Mouse (Mus musculus): ENCODE results near the gene Top2b. TPM values are rescaled to one million over a fixed set of nuclear protein-coding genes. Genes with fewer than 3 reads are reported as not detected.

Top2b gene
- polyA plus RNA-seq, 1 experiment from 2014 or later: 124 TPM

DNA sequence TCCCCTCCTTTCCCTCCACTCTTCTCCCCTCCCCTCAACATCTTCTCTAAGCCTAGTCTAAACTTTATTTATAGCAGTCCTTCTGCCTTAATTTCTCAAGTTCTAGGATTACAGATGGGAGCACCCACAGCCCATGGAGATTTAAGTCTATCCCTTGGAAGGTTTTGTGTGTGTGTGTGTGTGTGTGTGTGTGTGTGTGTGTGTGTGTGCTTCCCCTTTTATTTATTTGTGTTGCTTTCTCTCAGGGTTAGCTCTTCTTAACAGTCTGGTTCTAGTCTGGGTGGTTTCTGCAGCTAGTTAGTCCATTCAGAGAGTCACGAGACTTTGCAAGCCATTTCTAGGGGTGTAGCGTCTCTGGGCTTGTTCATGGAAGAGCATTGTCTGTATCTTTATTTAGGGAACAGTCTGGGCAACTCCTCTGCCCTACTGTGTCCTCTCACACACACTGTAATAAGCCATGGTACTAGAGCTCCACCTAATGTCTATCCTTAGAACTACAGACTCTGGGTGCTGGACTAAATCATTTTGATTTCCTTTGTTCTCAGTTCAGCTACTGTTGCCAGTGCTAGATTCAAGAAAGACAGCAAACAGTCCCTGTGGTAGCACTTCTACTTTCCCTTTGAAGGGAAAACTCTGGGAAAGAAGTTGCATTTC is 15.1 kb downstream of the Top2b start:
- 7% methylated on average over 2 of the region's 2 CpGs for WGBS
- Histone ChIP-seq H3K27ac (peak overlapping the region; percentile 68), H3K27me3 (ENCODE audit: control insufficient read depth, insufficient read depth, low read length) (no peaks in the 10 kb centered on the region), H3K36me3 (replicated peaks; ENCODE audit: control insufficient read depth, insufficient read depth) (peaks cover 12% of the 10 kb centered on the region; the same call in 1 of the 2 replicates), H3K4me1 (replicated peaks; ENCODE audit: control insufficient read depth, insufficient read depth, low read length) (0 out of 2 replicates have a peak, but pooled peaks cover 15% of the 10 kb centered on the region), H3K4me2 (replicated peaks) (no peak overlapping the region), H3K9ac (peak overlapping the region; percentile 33; the same call in 1 of the 2 replicates), H3K4me3 (replicated peaks; ENCODE audit: low read length) (no peak overlapping the region), H3K9me3 (ENCODE audit: control insufficient read depth, low read length) (no peaks in the 10 kb centered on the region)
- ATAC-seq (ENCODE audit: low FRiP score) (peak; percentile 92), DNase-seq (ENCODE audit: low spot score) (peak; percentile 86)

DNA sequence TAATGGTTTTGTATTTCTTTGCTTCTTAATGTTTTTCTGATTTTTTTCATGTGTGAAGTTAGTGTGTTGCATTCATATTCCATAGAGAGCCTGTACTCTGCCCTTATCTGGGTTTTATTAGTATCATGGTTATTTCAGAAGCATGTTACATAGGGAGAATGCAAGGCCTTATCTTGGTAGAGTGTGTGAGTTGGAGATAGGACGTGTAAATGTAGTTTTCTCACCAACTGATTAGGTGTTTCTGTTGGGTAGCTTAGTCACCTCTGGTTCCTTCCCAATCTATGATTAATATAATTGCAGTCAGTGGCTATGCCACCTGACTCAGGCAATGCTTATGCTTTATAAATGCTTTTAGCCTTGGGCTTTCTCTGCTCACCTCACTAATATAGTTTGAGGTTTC is 19.8 kb downstream of the Top2b start:
- Histone ChIP-seq H3K4me2 (replicated peaks) (no peak overlapping the region), H3K4me3 (replicated peaks; ENCODE audit: low read length) (no peak overlapping the region), H3K27me3 (ENCODE audit: control insufficient read depth, insufficient read depth, low read length) (no peaks in the 10 kb centered on the region), H3K9me3 (ENCODE audit: control insufficient read depth, low read length) (no peaks in the 10 kb centered on the region), H3K27ac (no peak overlapping the region), H3K4me1 (replicated peaks; ENCODE audit: control insufficient read depth, insufficient read depth, low read length) (0 out of 2 replicates have a peak, but pooled peaks cover 6% of the 10 kb centered on the region), H3K36me3 (replicated peaks; ENCODE audit: control insufficient read depth, insufficient read depth) (peaks cover 27% of the 10 kb centered on the region), H3K9ac (no peak overlapping the region)
- DNase-seq (ENCODE audit: low spot score): no peak
- ATAC-seq (ENCODE audit: low FRiP score): no peak
- WGBS: 63% methylated on average over 1 of the region's 1 CpGs

DNA sequence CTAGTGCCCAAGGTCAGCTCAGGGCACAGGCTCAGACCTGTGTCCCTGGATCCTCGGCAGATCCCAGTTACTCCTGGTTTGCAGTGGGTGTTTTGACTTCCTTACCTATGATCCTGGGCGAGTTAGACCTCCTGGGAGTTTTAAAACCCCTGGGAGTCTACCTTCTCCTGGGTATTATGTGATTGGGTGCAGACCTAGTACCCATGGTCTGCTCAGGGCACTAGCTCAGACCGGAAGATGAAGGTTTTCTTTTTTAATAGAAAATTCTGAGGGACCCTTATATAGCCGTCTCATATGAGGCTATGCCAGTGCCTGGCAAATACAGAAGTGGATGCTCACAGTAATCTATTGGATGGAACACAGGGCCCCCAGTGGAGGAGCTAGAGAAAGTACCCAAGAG is 40.2 kb downstream of the Top2b start:
- H3K36me3 ChIP-seq (replicated peaks; ENCODE audit: control insufficient read depth, insufficient read depth): peaks cover 61% of the 10 kb centered on the region
- ATAC-seq (ENCODE audit: low FRiP score): no peak

DNA sequence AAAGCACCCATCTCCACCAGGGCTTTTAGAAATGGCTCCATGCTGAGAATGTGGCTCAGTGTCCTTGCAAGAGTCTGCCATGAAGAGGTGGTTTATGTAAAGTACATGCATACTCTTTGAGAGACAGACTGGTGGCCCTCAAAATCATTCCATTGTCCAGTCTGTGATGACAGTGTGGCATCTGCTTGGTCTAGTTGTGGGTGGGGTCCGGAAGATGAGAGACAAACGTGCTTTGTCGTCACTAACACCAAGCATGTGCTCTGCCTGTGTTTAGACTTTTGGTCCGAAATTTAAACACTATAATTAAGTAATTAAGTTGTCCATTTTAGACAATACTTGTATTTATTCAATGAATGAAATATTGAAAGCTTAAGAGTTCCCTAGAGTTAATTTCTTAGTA is 49.2 kb downstream of the Top2b start:
- H3K9ac ChIP-seq: no peak overlapping the region
- no peaks in the 10 kb centered on the region for H3K4me1 ChIP-seq (replicated peaks; ENCODE audit: control insufficient read depth, insufficient read depth, low read length)
- H3K27ac ChIP-seq: no peak overlapping the region
- no peaks in the 10 kb centered on the region for H3K27me3 ChIP-seq (ENCODE audit: control insufficient read depth, insufficient read depth, low read length)
- H3K9me3 ChIP-seq (ENCODE audit: control insufficient read depth, low read length): no peaks in the 10 kb centered on the region
- H3K4me2 ChIP-seq (replicated peaks): no peak overlapping the region
- H3K4me3 ChIP-seq (replicated peaks; ENCODE audit: low read length): no peak overlapping the region
- WGBS: 86% methylated on average over 4 of the region's 4 CpGs
- DNase-seq (ENCODE audit: low spot score): no peak
- ATAC-seq (ENCODE audit: low FRiP score): no peak
- H3K36me3 ChIP-seq (replicated peaks; ENCODE audit: control insufficient read depth, insufficient read depth): peaks cover 62% of the 10 kb centered on the region

More for the DNA sequence above, 40.2 kb downstream of the Top2b start:
- H3K4me1 ChIP-seq (replicated peaks; ENCODE audit: control insufficient read depth, insufficient read depth, low read length): no peaks in the 10 kb centered on the region
- no peak for DNase-seq (ENCODE audit: low spot score)
- H3K27ac ChIP-seq: no peak overlapping the region
- H3K27me3 ChIP-seq (ENCODE audit: control insufficient read depth, insufficient read depth, low read length): no peaks in the 10 kb centered on the region
- H3K9me3 ChIP-seq (ENCODE audit: control insufficient read depth, low read length): no peaks in the 10 kb centered on the region
- no peak overlapping the region for H3K9ac ChIP-seq
- H3K4me2 ChIP-seq (replicated peaks): no peak overlapping the region
- 94% methylated on average over 4 of the region's 4 CpGs for WGBS
- H3K4me3 ChIP-seq (replicated peaks; ENCODE audit: low read length): no peak overlapping the region

DNA sequence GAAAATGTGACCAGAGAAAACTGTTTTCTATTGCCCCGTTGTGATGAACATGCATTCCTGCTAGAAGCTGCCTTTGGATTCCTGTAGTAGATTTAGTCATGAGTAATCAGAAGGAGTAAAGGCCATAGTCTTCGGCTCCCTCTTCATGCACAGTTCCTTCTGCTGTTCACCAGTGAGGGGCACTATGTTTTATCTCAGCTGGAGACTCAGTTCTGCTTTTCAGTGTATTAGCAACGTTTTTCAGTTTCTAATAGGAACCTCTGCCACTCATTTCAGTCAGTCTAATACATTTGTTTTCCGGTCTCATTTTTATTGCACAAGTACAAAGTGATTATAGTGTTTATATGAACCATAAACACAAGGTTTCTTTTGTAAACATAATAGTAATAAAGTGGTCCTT is 62.6 kb downstream of the Top2b start:
- Histone ChIP-seq H3K9ac (no peak overlapping the region), H3K4me3 (replicated peaks; ENCODE audit: low read length) (no peak overlapping the region), H3K4me1 (replicated peaks; ENCODE audit: control insufficient read depth, insufficient read depth, low read length) (no peaks in the 10 kb centered on the region), H3K9me3 (ENCODE audit: control insufficient read depth, low read length) (no peaks in the 10 kb centered on the region), H3K27ac (no peak overlapping the region), H3K27me3 (ENCODE audit: control insufficient read depth, insufficient read depth, low read length) (no peaks in the 10 kb centered on the region), H3K36me3 (replicated peaks; ENCODE audit: control insufficient read depth, insufficient read depth) (peaks cover 76% of the 10 kb centered on the region), H3K4me2 (replicated peaks) (no peak overlapping the region)
- 81% methylated on average over 4 of the region's 4 CpGs for WGBS
- DNase-seq (ENCODE audit: low spot score) (no peak), ATAC-seq (ENCODE audit: low FRiP score) (no peak)

DNA sequence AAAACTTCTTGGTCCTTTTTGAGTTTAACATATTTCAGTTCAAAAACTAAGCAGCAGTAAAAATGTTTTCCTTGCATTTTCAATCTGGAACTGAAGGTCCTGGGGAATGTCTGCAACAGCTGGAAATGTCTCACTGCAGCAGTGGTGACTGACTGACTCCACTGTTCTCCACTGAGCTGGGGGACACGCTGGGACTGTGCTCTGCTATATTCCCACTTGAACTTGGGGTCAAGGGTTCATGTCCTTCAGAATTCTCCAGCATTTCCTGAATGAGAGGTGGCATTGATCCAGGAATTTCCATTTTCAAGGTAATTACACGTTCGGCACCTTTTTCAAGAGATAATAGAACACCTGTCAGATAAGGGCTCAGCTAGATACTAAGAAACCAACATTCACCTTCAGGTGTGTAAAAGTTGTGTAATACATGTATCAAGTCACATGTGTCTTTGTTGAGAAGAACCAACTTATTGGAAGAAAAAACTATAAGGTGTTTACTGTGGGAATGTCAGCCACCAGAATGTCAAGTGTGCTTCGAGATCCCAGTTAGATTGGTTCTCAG is 67.0 kb downstream of the Top2b start:
- no peak for DNase-seq (ENCODE audit: low spot score)
- Histone ChIP-seq H3K9ac (no peak overlapping the region), H3K36me3 (replicated peaks; ENCODE audit: control insufficient read depth, insufficient read depth) (peaks cover 71% of the 10 kb centered on the region), H3K4me1 (replicated peaks; ENCODE audit: control insufficient read depth, insufficient read depth, low read length) (no peaks in the 10 kb centered on the region), H3K4me3 (replicated peaks; ENCODE audit: low read length) (no peak overlapping the region), H3K9me3 (ENCODE audit: control insufficient read depth, low read length) (no peaks in the 10 kb centered on the region), H3K4me2 (replicated peaks) (no peak overlapping the region), H3K27me3 (ENCODE audit: control insufficient read depth, insufficient read depth, low read length) (no peaks in the 10 kb centered on the region), H3K27ac (no peak overlapping the region)
- no peak for ATAC-seq (ENCODE audit: low FRiP score)
- 67% methylated on average over 4 of the region's 4 CpGs for WGBS

DNA sequence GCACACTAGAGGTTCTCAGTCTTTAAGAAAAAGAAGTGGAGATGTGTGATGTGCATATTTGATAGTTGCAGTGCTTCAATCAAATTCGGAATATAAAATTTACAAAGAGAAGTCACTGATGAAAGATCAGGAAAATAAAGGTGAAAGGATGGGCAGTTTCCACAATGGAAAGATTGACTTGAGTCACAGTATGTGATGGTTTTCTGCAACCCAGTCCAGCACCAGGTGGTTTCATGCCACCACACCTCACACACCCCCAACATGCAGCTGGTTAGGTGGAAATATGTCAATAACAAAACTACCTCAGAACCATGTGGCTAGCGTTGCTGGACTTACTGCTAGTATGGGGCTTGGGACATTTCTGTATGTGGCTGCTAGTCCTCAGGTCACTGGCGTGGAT is 67.6 kb downstream of the Top2b start:
- Histone ChIP-seq H3K4me2 (replicated peaks) (no peak overlapping the region), H3K9ac (no peak overlapping the region), H3K36me3 (replicated peaks; ENCODE audit: control insufficient read depth, insufficient read depth) (peaks cover 72% of the 10 kb centered on the region), H3K27ac (no peak overlapping the region), H3K9me3 (ENCODE audit: control insufficient read depth, low read length) (no peaks in the 10 kb centered on the region), H3K27me3 (ENCODE audit: control insufficient read depth, insufficient read depth, low read length) (no peaks in the 10 kb centered on the region), H3K4me3 (replicated peaks; ENCODE audit: low read length) (no peak overlapping the region), H3K4me1 (replicated peaks; ENCODE audit: control insufficient read depth, insufficient read depth, low read length) (no peaks in the 10 kb centered on the region)
- DNase-seq (ENCODE audit: low spot score): no peak
- ATAC-seq (ENCODE audit: low FRiP score): no peak
- WGBS: 94% methylated on average over 3 of the region's 3 CpGs

DNA sequence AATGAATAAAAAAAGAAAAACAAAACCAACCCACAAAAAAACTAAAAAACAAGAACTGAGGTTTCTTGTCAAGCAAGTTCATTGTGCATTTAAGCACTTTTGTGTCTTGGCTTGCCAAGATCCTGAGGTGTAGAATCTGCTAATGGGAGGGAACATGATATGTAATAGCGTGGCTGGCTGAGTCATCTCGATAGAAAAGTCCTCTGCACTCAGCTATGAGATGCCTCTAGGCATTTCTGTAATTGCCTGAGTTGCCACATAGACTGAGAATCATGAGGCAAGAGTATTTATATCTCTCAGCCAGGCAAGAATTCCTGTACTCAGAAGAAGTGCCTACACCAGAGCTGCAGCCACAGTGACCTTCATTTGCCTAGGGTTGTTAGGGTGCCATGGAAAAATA is 68.2 kb downstream of the Top2b start:
- Histone ChIP-seq H3K27ac (no peak overlapping the region), H3K9ac (no peak overlapping the region), H3K36me3 (replicated peaks; ENCODE audit: control insufficient read depth, insufficient read depth) (peaks cover 69% of the 10 kb centered on the region), H3K4me2 (replicated peaks) (no peak overlapping the region), H3K4me3 (replicated peaks; ENCODE audit: low read length) (no peak overlapping the region), H3K9me3 (ENCODE audit: control insufficient read depth, low read length) (no peaks in the 10 kb centered on the region), H3K4me1 (replicated peaks; ENCODE audit: control insufficient read depth, insufficient read depth, low read length) (no peaks in the 10 kb centered on the region), H3K27me3 (ENCODE audit: control insufficient read depth, insufficient read depth, low read length) (no peaks in the 10 kb centered on the region)
- 69% methylated on average over 2 of the region's 2 CpGs for WGBS
- ATAC-seq (ENCODE audit: low FRiP score): no peak
- DNase-seq (ENCODE audit: low spot score): no peak

DNA sequence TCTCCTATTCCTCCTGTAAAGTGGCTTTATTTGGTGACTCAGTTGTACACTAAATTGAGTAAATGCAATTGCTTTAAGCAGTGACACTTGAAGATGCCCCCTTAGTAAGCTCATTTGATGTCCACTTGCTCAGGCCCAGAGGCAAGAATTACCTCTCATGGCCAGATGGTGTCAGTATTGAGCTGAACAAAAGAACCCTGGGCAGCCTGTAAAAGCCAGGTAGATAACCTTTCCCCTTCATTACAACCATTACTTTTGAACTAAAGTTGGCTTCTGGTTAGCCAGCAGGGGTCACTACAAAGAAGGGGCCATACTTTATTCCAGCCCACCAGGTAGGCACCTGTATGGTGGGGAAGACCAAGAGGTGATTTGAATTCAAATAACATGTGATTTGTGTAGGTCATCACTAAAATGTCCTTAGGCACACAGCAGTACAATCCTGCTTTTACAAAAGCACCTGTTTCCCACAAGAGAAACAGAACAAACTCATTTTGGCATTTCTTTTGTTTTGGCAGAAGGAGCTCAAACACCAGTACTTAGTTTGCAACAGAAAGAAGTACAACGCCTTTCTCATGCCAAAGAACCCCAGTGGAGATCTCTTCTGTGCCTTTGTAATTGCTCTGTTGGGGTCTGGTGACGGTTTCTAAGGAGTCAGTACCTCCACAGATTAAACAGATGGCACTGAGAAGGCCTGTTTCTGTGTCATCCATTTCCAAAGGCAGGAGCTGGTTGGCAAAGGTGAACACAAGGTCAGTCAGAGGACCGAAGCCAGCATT is 69.6 kb downstream of the Top2b start:
- Histone ChIP-seq H3K27ac (no peak overlapping the region), H3K9ac (no peak overlapping the region), H3K4me3 (replicated peaks; ENCODE audit: low read length) (no peak overlapping the region), H3K9me3 (ENCODE audit: control insufficient read depth, low read length) (no peaks in the 10 kb centered on the region), H3K4me1 (replicated peaks; ENCODE audit: control insufficient read depth, insufficient read depth, low read length) (peaks cover 4% of the 10 kb centered on the region; the same call in 1 of the 2 replicates), H3K27me3 (ENCODE audit: control insufficient read depth, insufficient read depth, low read length) (no peaks in the 10 kb centered on the region), H3K36me3 (replicated peaks; ENCODE audit: control insufficient read depth, insufficient read depth) (peaks cover 57% of the 10 kb centered on the region), H3K4me2 (replicated peaks) (no peak overlapping the region)
- ATAC-seq (ENCODE audit: low FRiP score) (peak; percentile 44), DNase-seq (ENCODE audit: low spot score) (peak; percentile 78)
- WGBS: 43% methylated on average over 3 of the region's 3 CpGs
